Mouse (Mus musculus): ENCODE data around the gene Vav3.

DNA sequence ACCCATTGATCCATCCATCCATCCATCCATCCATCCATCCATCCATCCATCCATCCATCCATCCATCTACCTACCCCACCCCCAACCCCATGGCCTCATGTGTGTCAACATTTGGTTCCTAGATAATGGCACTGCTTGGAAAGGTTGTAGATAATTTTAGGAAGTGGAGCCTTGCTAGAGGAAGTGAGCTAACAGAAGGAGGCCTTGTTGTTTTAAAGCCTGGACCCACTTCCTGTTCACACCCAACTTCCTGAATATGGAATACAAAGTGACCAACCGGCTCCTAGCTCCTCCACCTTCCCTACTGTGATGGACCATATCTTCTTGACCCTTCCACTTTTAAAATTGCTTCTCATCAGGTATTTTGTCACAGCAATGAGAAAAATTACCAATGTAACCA, 5.0 kb upstream of the Vav3 start:
- TF ChIP-seq CTCF (conservative IDR thresholded peaks at IDR 0.05 in 1 of 2, IDR thresholded peaks at IDR 0.05 in 1 of 2; ENCODE audit: low read depth in 2 of 2, low read length in 2 of 2) (no peak), USF1 (IDR thresholded peaks at IDR 0.05; ENCODE audit: low read depth, low read length) (no peak), JUND (conservative IDR thresholded peaks at IDR 0.05; ENCODE audit: low read depth, low read length) (no peak), SIN3A (IDR thresholded peaks at IDR 0.05; ENCODE audit: low read length) (no peak), ZNF384 (IDR thresholded peaks at IDR 0.05; ENCODE audit: low read depth, low read length) (no peak), POLR2A (IDR thresholded peaks at IDR 0.05; ENCODE audit: low read depth, low read length) (no peak)
